Comparison of ENCODE assay signal across 8 mouse cellular contexts in genomic region chr7:47052276-47052675, GRCm38 (mm10). TPM values are rescaled to one million over a fixed set of nuclear protein-coding genes. Genes with fewer than 3 reads are reported as not detected.
A peak's percentile ranks its signal among the peaks of the same experiment; 100 is the strongest.
DNase-seq lines count a peak whose midpoint lies in the region; ATAC-seq and TF ChIP-seq lines count a peak whose summit lies in the region.

No protein-coding gene starts in this region.

- WGBS in macrophage (ENCODE audit: missing documents) = 29% methylated on average over 3 of the region's 3 CpGs

- intact Hi-C loops in left cerebral cortex, adult 2 months (cut with DNase I) = no loop called here

- H3K27ac ChIP-seq in left cerebral cortex, adult 2 months = peak overlapping the region; percentile 56; the same call in 1 of the 2 replicates
- peak overlapping the region; percentile 98 for H3K27ac ChIP-seq in macrophage

- peaks cover 39% of the 10 kb centered on the region for H3K79me2 ChIP-seq in macrophage (ENCODE audit: inconsistent target)

- no peak overlapping the region for H3K4me3 ChIP-seq in left cerebral cortex, adult 2 months
- H3K4me3 ChIP-seq in macrophage (ENCODE audit: inconsistent target) = peak overlapping the region; percentile 15

- peaks cover 17% of the 10 kb centered on the region; the same call in 1 of the 2 replicates for H3K36me3 ChIP-seq in macrophage (ENCODE audit: inconsistent target)

- TF ChIP-seq CTCF in left cerebral cortex, adult 2 months (IDR thresholded peaks at IDR 0.05) = no peak

- DNase-seq in left cerebral cortex, adult 2 months (ENCODE audit: extremely low spot score in 1 of 2, low spot score in 2 of 2) = no peak
- DNase-seq in left cerebral cortex, adult 9 months (ENCODE audit: low spot score in 2 of 2) = no peak
- DNase-seq in cerebellum, postnatal 10 days = peak; percentile 69 to 72
- peak; percentile 65 for DNase-seq in heart, adult 8-10 months (ENCODE audit: low spot score)
- peak; percentile 60 for DNase-seq in kidney, adult 9 months
- DNase-seq in embryo, embryonic 11 days = no peak

- ATAC-seq in activated CD4-positive, CD25-positive, alpha-beta regulatory T cell, adult 4 months = no peak

RNA-seq across cellular contexts. Expression of gene Tmem86a, which starts 1.9 kb away (rescaled TPM):
- 10 to 100 TPM; 12.5 to 14.7 TPM for total RNA-seq in left cerebral cortex, adult 2 months (2021)
- 10 to 100 TPM; 20.6 to 33.5 (median 24.9) TPM for total RNA-seq in heart, adult 8-10 months (2022)
- total RNA-seq in macrophage (2018; cell fraction: chromatin; rRNA removed) = 10 to 100 TPM in 15 of 26 experiments, 1 to 10 TPM in 11; 1.0 to 51.2 (median 11.9) TPM
- 100 to 1,000 TPM in 22 of 26 experiments, 10 to 100 TPM in 4; 59.2 to 274 (median 187) TPM for total RNA-seq in macrophage (2018; cell fraction: cytosol; rRNA removed)
- total RNA-seq in macrophage (2018; cell fraction: nucleus; rRNA removed) = 100 to 1,000 TPM in 11 of 26 experiments, 10 to 100 TPM in 14, 1 to 10 TPM in 1; 7.5 to 190 (median 90.8) TPM
- 125 to 195 TPM (median 135 TPM) in 3 replicates for polyA plus RNA-seq in macrophage (2018)
- 1 to 10 TPM; 1.0 to 2.9 TPM for polyA plus RNA-seq in activated CD4-positive, CD25-positive, alpha-beta regulatory T cell, adult 4 months (2017; shearing (Covaris generic))

RNA-seq across cellular contexts. Expression of gene Spty2d1, which starts 44.1 kb away (rescaled TPM):
- total RNA-seq in left cerebral cortex, adult 2 months (2021) = 10 to 100 TPM; 16.2 to 18.4 TPM
- total RNA-seq in heart, adult 8-10 months (2022) = 1 to 10 TPM; 5.7 to 6.4 (median 6.2) TPM
- 100 to 1,000 TPM in 1 of 26 experiments, 10 to 100 TPM in 25; 22.0 to 116 (median 41.8) TPM for total RNA-seq in macrophage (2018; cell fraction: chromatin; rRNA removed)
- 10 to 100 TPM; 22.3 to 51.1 (median 30.6) TPM for total RNA-seq in macrophage (2018; cell fraction: cytosol; rRNA removed)
- 10 to 100 TPM; 29.4 to 62.6 (median 40.1) TPM for total RNA-seq in macrophage (2018; cell fraction: nucleus; rRNA removed)
- polyA plus RNA-seq in macrophage (2018) = 14.1 to 25.5 TPM (median 17.6 TPM) in 3 replicates
- polyA plus RNA-seq in activated CD4-positive, CD25-positive, alpha-beta regulatory T cell, adult 4 months (2017; shearing (Covaris generic)) = 10 to 100 TPM; 23.5 to 32.3 TPM

Comparison
In these comparisons a context has a peak if more than half of its experiments do, and no peak if none do; other contexts are left out.
1. DNase-seq: peak in cerebellum, postnatal 10 days (2 of 2), heart, adult 8-10 months (single experiment) and kidney, adult 9 months (single experiment); none in left cerebral cortex, adult 2 months (0 of 2), left cerebral cortex, adult 9 months (0 of 2) and embryo, embryonic 11 days (single experiment).